Mouse (Mus musculus): ENCODE data around the gene Myh14. TPM values are rescaled to one million over a fixed set of nuclear protein-coding genes. Genes with fewer than 3 reads are reported as not detected.

The Myh14 gene
- polyA plus RNA-seq, 1 experiment from 2014 or later: 20.5 TPM

- Histone ChIP-seq H3K4me2 (ENCODE audit: low read depth, low read length) (no peak overlapping the region), H3K27ac (ENCODE audit: low read length) (no peak overlapping the region), H3K9me3 (replicated peaks; ENCODE audit: control insufficient read depth, low read length) (no peaks in the 10 kb centered on the region), H3K36me3 (ENCODE audit: control insufficient read depth, insufficient read depth, low read length) (no peaks in the 10 kb centered on the region), H3K4me3 (replicated peaks; ENCODE audit: low read length) (no peak overlapping the region), H3K9ac (ENCODE audit: low read length) (no peak overlapping the region), H3K4me1 (ENCODE audit: control insufficient read depth, insufficient read depth, low read length) (peaks cover 5% of the 10 kb centered on the region; the same call in 1 of the 2 replicates), H3K27me3 (ENCODE audit: control insufficient read depth, insufficient read depth, low read length) (no peaks in the 10 kb centered on the region)
- 0 out of 2 replicates have a peak, but pooled peaks have one; percentile 27 for ATAC-seq (ENCODE audit: insufficient read depth, low FRiP score)
- 11% methylated on average over 6 of the region's 6 CpGs for WGBS
Observed at GRCm38 (mm10) chr7:44701921-44702320, 31.3 kb upstream of the Myh14 start.

GRCm38 (mm10) chr7:44697980-44698379 lies 27.3 kb upstream of the Myh14 start:
- 52% methylated on average over 7 of the region's 7 CpGs for WGBS
- H3K27ac ChIP-seq (ENCODE audit: low read length): no peak overlapping the region
- H3K4me3 ChIP-seq (replicated peaks; ENCODE audit: low read length): no peak overlapping the region
- no peaks in the 10 kb centered on the region for H3K36me3 ChIP-seq (ENCODE audit: control insufficient read depth, insufficient read depth, low read length)
- ATAC-seq (ENCODE audit: insufficient read depth, low FRiP score): no peak
- no peak overlapping the region for H3K4me2 ChIP-seq (ENCODE audit: low read depth, low read length)
- H3K4me1 ChIP-seq (ENCODE audit: control insufficient read depth, insufficient read depth, low read length): peaks cover 9% of the 10 kb centered on the region
- H3K27me3 ChIP-seq (ENCODE audit: control insufficient read depth, insufficient read depth, low read length): no peaks in the 10 kb centered on the region
- H3K9me3 ChIP-seq (replicated peaks; ENCODE audit: control insufficient read depth, low read length): no peaks in the 10 kb centered on the region
- no peak overlapping the region for H3K9ac ChIP-seq (ENCODE audit: low read length)

GRCm38 (mm10) chr7:44697191-44697710 lies 26.6 kb upstream of the Myh14 start:
- no peak overlapping the region for H3K4me2 ChIP-seq (ENCODE audit: low read depth, low read length)
- no peak overlapping the region for H3K4me3 ChIP-seq (replicated peaks; ENCODE audit: low read length)
- no peaks in the 10 kb centered on the region for H3K9me3 ChIP-seq (replicated peaks; ENCODE audit: control insufficient read depth, low read length)
- 8% methylated on average over 20 of the region's 20 CpGs for WGBS
- peaks cover 9% of the 10 kb centered on the region for H3K4me1 ChIP-seq (ENCODE audit: control insufficient read depth, insufficient read depth, low read length)
- peak; percentile 41; the same call in 1 of the 2 replicates for ATAC-seq (ENCODE audit: insufficient read depth, low FRiP score)
- no peaks in the 10 kb centered on the region for H3K36me3 ChIP-seq (ENCODE audit: control insufficient read depth, insufficient read depth, low read length)
- H3K9ac ChIP-seq (ENCODE audit: low read length): no peak overlapping the region
- H3K27ac ChIP-seq (ENCODE audit: low read length): peak overlapping the region; percentile 48; the same call in 1 of the 2 replicates
- no peaks in the 10 kb centered on the region for H3K27me3 ChIP-seq (ENCODE audit: control insufficient read depth, insufficient read depth, low read length)

- Histone ChIP-seq H3K36me3 (ENCODE audit: control insufficient read depth, insufficient read depth, low read length) (no peaks in the 10 kb centered on the region), H3K9ac (ENCODE audit: low read length) (no peak overlapping the region), H3K4me2 (ENCODE audit: low read depth, low read length) (no peak overlapping the region), H3K9me3 (replicated peaks; ENCODE audit: control insufficient read depth, low read length) (no peaks in the 10 kb centered on the region), H3K27ac (ENCODE audit: low read length) (peak overlapping the region; percentile 73), H3K4me3 (replicated peaks; ENCODE audit: low read length) (no peak overlapping the region), H3K27me3 (ENCODE audit: control insufficient read depth, insufficient read depth, low read length) (no peaks in the 10 kb centered on the region), H3K4me1 (ENCODE audit: control insufficient read depth, insufficient read depth, low read length) (peaks cover 9% of the 10 kb centered on the region)
- ATAC-seq (ENCODE audit: insufficient read depth, low FRiP score): peak; percentile 63
- 74% methylated on average over 4 of the region's 4 CpGs for whole genome bisulfite sequencing
Observed at GRCm38 (mm10) chr7:44695223-44695622, 24.6 kb upstream of the Myh14 start.

GRCm38 (mm10) chr7:44693427-44694175 lies 23.0 kb upstream of the Myh14 start:
- 55% methylated on average over 10 of the region's 10 CpGs for WGBS
- Histone ChIP-seq H3K4me1 (ENCODE audit: control insufficient read depth, insufficient read depth, low read length) (peaks cover 9% of the 10 kb centered on the region), H3K9ac (ENCODE audit: low read length) (no peak overlapping the region), H3K27me3 (ENCODE audit: control insufficient read depth, insufficient read depth, low read length) (no peaks in the 10 kb centered on the region), H3K4me3 (replicated peaks; ENCODE audit: low read length) (no peak overlapping the region), H3K9me3 (replicated peaks; ENCODE audit: control insufficient read depth, low read length) (no peaks in the 10 kb centered on the region), H3K27ac (ENCODE audit: low read length) (peak overlapping the region; percentile 38), H3K36me3 (ENCODE audit: control insufficient read depth, insufficient read depth, low read length) (no peaks in the 10 kb centered on the region), H3K4me2 (ENCODE audit: low read depth, low read length) (no peak overlapping the region)
- peak; percentile 42; the same call in 1 of the 2 replicates for ATAC-seq (ENCODE audit: insufficient read depth, low FRiP score)

GRCm38 (mm10) chr7:44689331-44689730 lies 18.7 kb upstream of the Myh14 start:
- no peaks in the 10 kb centered on the region; the same call in 1 of the 2 replicates for H3K4me1 ChIP-seq (ENCODE audit: control insufficient read depth, insufficient read depth, low read length)
- H3K27me3 ChIP-seq (ENCODE audit: control insufficient read depth, insufficient read depth, low read length): no peaks in the 10 kb centered on the region
- WGBS: 89% methylated on average over 7 of the region's 7 CpGs
- no peaks in the 10 kb centered on the region for H3K9me3 ChIP-seq (replicated peaks; ENCODE audit: control insufficient read depth, low read length)
- H3K27ac ChIP-seq (ENCODE audit: low read length): no peak overlapping the region
- ATAC-seq (ENCODE audit: insufficient read depth, low FRiP score): no peak
- no peak overlapping the region for H3K4me2 ChIP-seq (ENCODE audit: low read depth, low read length)
- H3K36me3 ChIP-seq (ENCODE audit: control insufficient read depth, insufficient read depth, low read length): no peaks in the 10 kb centered on the region
- no peak overlapping the region for H3K9ac ChIP-seq (ENCODE audit: low read length)
- no peak overlapping the region for H3K4me3 ChIP-seq (replicated peaks; ENCODE audit: low read length)

- Histone ChIP-seq H3K9me3 (replicated peaks; ENCODE audit: control insufficient read depth, low read length) (no peaks in the 10 kb centered on the region), H3K27me3 (ENCODE audit: control insufficient read depth, insufficient read depth, low read length) (no peaks in the 10 kb centered on the region), H3K9ac (ENCODE audit: low read length) (no peak overlapping the region), H3K27ac (ENCODE audit: low read length) (no peak overlapping the region), H3K4me2 (ENCODE audit: low read depth, low read length) (no peak overlapping the region), H3K36me3 (ENCODE audit: control insufficient read depth, insufficient read depth, low read length) (no peaks in the 10 kb centered on the region), H3K4me3 (replicated peaks; ENCODE audit: low read length) (no peak overlapping the region), H3K4me1 (ENCODE audit: control insufficient read depth, insufficient read depth, low read length) (peaks cover 2% of the 10 kb centered on the region)
- 71% methylated on average over 3 of the region's 3 CpGs for WGBS
- no peak for ATAC-seq (ENCODE audit: insufficient read depth, low FRiP score)
Observed at GRCm38 (mm10) chr7:44688890-44689289, 18.2 kb upstream of the Myh14 start.

GRCm38 (mm10) chr7:44685531-44686402 lies 15.1 kb upstream of the Myh14 start:
- Histone ChIP-seq H3K27ac (ENCODE audit: low read length) (no peak overlapping the region), H3K9ac (ENCODE audit: low read length) (no peak overlapping the region), H3K4me2 (ENCODE audit: low read depth, low read length) (no peak overlapping the region), H3K36me3 (ENCODE audit: control insufficient read depth, insufficient read depth, low read length) (no peaks in the 10 kb centered on the region), H3K9me3 (replicated peaks; ENCODE audit: control insufficient read depth, low read length) (no peaks in the 10 kb centered on the region), H3K4me3 (replicated peaks; ENCODE audit: low read length) (no peak overlapping the region), H3K4me1 (ENCODE audit: control insufficient read depth, insufficient read depth, low read length) (peaks cover 2% of the 10 kb centered on the region; the same call in 1 of the 2 replicates), H3K27me3 (ENCODE audit: control insufficient read depth, insufficient read depth, low read length) (no peaks in the 10 kb centered on the region)
- 36% methylated on average over 16 of the region's 17 CpGs for WGBS
- peak; percentile 46; the same call in 1 of the 2 replicates for ATAC-seq (ENCODE audit: insufficient read depth, low FRiP score)

- Histone ChIP-seq H3K4me3 (replicated peaks; ENCODE audit: low read length) (no peak overlapping the region), H3K27me3 (ENCODE audit: control insufficient read depth, insufficient read depth, low read length) (no peaks in the 10 kb centered on the region), H3K36me3 (ENCODE audit: control insufficient read depth, insufficient read depth, low read length) (no peaks in the 10 kb centered on the region), H3K27ac (ENCODE audit: low read length) (no peak overlapping the region), H3K4me1 (ENCODE audit: control insufficient read depth, insufficient read depth, low read length) (peaks cover 2% of the 10 kb centered on the region; the same call in 1 of the 2 replicates), H3K9me3 (replicated peaks; ENCODE audit: control insufficient read depth, low read length) (no peaks in the 10 kb centered on the region), H3K9ac (ENCODE audit: low read length) (no peak overlapping the region), H3K4me2 (ENCODE audit: low read depth, low read length) (no peak overlapping the region)
- ATAC-seq (ENCODE audit: insufficient read depth, low FRiP score): peak; percentile 63; the same call in 1 of the 2 replicates
- 57% methylated on average over 8 of the region's 8 CpGs for WGBS
Observed at GRCm38 (mm10) chr7:44683656-44684055, 13.0 kb upstream of the Myh14 start.

All from stomach, embryonic 16.5 days (tissue).